Mouse (Mus musculus): ENCODE measurements around the gene Polq.

Polq gene

DNA sequence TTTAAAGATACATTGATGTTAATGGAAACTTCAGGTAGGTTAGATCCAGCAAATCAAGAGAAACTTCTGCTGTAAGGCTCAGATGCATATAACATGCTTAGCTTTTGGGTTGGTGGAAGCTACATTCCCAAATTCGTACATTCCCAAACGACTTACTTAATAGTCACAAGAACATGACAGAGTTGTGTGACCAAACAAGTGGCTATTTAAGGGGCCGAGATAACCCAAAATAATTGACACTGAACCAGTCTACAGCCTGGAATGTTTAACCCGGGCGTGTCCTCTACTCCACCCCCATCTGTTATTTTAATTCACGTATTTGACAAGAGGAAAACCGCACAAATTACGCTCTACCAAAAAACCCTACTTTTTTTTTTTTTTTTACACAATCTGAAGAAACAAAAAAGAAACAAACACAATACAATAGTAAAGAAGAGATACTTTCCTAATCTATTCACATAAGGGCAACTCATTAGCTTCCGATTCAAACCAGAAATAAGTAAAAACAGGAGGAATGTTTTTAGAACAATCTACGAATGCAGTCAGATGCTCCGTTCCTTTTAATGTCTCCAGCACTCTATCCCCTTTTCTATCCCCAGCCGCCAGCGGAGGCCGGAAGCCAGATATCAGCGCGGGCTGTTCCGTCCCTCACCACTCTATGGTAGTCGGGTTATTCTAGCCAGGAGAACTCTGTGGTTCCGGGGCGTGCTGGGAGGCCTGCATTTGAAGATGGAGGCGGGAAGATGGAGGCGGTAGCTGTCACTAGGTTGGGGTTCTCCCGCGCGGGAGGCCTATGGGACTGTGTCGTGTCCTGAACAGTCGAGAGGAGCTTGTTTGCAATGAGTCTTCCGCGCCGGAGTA, at the start of gene Polq:
Polq (plus strand) TSS at position 726 of the 861 bp plus-strand sequence.
- DNase-seq, result peak; percentile 89

- DNase-seq, result no peak
Observed at GRCm38 (mm10) chr16:36963415-36963814, 48.2 kb upstream of the Polq start.

DNA sequence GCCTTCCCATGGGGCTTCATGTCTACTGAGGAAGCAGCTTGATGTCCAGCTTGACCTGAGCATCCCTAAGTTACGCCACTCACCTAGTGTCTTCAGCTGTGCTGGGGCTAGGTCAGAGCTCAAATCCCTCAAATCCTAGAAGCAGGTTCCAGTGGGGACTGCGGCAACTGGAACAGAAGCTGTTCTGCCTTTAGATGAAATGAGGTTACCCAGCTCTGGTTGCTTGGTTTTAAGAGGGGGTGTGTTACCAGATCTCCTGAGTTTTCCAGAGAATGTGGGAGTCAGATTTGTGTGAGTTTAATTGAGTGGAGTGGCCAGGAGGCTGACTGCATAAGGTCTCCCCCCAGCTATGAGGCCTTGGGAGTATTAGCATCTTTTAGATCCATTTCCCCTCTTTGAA, 32.5 kb upstream of the Polq start:
- DNase-seq, result no peak

DNA sequence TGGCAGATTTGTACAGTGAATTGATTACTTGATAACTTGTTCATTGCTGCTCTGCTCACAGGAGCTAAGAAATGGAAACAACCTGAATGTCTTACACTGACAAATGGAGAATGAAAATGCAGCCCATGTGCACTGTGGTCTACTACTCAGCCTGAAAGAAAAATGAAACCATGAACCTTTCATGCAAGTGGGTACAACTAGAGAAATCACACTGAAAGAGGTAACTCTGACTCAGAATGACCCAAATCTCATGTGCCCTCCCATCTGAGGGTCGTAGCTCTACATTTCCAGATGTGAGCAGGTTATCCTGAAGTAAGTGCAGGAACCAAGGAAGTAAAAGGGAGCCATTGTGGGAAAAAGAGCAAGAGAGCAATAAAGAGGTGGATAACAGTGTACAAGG, 27.8 kb upstream of the Polq start:
- DNase-seq, result no peak

GRCm38 (mm10) chr16:36985636-36986042, 25.9 kb upstream of the Polq start:
- DNase-seq, result no peak

DNA sequence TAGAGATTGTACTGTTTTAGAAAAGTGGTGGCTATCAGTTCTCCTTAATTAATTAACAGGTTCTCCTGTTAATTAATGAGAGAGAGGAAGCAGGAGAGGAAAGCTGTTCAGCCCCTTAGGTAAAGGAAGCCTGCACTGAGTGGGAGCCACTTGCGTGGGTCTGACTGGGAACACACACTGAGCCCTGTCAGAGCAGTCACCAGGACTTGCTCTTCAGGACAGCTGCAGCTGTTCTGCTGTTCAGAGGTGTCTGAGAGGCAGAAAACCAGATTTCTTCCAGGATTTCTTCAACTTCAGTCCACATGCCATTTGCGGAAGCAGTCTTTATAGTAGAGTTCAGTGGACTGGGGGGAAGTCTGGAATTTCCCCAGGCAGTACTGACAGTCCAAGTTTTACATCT, 24.2 kb upstream of the Polq start:
- DNase-seq, result no peak

DNA sequence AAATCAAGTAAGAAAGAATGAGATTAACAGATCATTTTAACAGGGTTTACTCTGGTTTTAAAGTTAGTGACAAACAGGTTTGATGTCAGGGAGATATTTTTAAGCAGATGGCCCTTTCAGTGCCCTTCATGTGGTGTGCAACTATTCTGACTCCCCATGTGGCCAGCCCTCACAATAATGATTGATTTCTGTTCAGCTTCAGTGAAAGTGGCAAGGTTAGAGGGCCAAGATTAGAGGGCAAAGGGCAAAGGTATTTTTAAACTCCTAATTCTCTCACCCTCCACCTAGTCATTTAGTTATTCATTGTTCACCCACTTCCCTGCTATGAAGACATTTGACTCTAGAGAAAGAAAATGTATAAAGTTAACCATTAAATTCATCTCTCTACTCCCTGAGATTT, 23.5 kb upstream of the Polq start:
- DNase-seq, result no peak

DNA sequence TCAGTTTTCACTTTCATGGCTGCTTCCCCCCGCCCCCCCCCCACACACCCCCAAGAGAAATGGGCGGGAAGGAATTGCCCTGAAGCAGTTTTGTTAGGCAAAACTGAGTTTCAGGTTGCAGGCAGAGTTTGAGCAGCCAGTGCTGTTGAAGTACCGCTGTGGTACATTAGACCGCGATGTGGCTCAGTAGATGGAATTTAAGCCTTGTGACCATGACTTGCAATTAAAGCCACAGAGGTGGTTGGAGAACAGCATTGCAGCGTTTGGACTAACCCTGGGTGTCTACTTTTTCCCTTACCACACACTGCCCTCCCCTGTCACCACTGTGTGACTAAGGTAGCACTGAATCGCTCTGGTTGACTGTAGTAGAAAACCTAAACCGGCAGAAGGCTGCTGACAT, 22.1 kb upstream of the Polq start:
- DNase-seq, result no peak

DNA sequence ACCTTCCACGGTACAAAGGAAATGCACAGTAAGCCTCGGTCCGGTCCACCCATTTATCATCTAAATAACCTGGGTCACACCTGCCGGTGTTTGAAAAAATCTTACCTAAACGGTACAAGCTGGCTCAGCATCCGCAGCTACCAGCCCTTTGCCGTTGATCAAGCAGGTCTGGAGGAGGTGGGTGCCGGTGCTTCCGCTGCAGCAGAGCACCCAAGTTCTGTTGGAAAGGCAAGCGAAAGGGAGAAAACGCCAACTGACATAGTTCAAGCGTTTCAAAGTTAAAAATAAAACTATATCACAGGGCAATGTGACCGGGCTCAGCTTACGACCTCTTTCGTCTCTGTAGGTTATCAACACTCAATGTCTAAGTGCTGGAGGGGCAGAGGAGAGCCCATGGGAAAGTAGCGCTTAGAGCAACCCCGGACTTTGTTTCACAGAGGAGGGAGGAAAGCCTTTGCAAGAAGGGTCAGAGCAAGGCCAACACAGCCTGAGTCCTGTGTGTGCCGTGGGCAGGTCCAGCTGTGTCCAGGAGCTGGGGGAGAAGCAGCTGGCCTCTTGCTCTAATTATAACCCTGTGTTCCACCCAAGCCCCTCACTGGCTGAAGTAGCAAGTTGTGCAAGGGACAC, 21.5 kb upstream of the Polq start, which contains the start of gene Fbxo40:
Fbxo40 (minus strand) TSS at position 469 of the 627 bp plus-strand sequence.
- DNase-seq, result no peak

- DNase-seq, result no peak
Observed at GRCm38 (mm10) chr16:36997650-36998049, 13.9 kb upstream of the Polq start.

- peak; percentile 75 for DNase-seq
Observed at GRCm38 (mm10) chr16:36999366-36999972, 12.1 kb upstream of the Polq start.

GRCm38 (mm10) chr16:37009262-37009661, 2.3 kb upstream of the Polq start:
- DNase-seq, result no peak

DNA sequence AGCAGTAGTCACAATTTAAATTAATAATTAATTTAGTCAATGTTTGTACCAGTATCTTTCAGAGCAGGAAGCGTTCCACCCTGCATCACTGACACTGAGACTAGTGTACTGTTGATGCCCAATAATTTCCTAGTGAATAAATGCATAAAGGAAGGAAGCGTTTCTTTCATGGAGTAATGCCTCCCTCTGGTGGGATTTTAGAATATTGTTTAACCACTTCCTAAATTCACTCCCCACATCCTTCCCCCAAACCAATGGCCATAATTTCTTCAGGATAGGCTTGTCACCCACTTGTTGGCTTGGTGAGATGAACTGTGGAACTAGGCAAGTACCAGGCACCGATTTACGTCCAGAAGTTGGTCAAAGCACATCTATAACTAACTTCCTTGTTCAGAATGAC, 1.2 kb upstream of the Polq start:
- DNase-seq, result peak; percentile 17

GRCm38 (mm10) chr16:37011922-37012289, 320 bp downstream of the Polq start:
- no peak for DNase-seq

DNA sequence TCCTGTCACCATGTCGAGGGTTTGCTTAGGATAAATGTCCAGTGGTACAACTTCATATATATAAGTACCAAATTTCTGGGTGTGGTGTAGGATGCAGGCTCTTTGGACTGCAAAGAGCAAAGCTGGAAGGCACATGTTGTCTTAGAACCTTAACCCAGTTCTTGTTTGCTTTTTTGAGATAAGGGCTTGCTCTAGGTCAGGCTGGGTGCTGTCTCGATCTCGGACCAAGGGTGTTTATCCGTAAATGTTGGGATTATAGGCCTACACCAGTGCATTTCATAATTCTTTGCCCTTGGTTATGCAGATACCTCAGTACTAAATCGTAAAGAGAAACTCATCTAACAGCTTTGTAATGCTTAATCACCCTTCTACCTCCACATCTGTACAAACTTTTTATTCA, 750 bp downstream of the Polq start:
- DNase-seq, result no peak

GRCm38 (mm10) chr16:37027581-37027980, 16.0 kb downstream of the Polq start:
- DNase-seq, result no peak

GRCm38 (mm10) chr16:37031996-37032395, 20.4 kb downstream of the Polq start:
- no peak for DNase-seq

GRCm38 (mm10) chr16:37034751-37035150, 23.2 kb downstream of the Polq start:
- DNase-seq, result no peak

DNA sequence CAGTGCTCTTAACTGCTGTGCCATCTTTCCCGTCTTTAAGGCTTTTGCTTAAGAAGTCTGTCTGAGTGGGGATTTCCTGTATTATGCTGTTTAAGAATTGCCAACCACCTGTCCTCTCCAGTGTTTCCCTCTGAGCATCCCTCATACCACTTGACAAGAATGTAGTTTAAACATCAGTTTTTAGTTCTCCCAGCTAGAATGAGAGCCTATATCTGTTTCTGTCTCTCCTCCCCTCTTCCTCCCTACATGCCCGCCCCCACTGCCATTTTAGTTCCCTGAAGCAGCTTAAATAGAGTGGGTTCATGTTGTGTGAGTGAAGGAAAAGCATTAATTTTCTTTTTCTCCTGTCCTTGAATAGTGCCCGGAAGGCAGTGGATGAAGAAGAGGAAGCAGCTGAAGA, 48.0 kb downstream of the Polq start:
- DNase-seq, result no peak

- DNase-seq, result peak; percentile 9
Observed at GRCm38 (mm10) chr16:37061261-37061660, 49.7 kb downstream of the Polq start.

DNA sequence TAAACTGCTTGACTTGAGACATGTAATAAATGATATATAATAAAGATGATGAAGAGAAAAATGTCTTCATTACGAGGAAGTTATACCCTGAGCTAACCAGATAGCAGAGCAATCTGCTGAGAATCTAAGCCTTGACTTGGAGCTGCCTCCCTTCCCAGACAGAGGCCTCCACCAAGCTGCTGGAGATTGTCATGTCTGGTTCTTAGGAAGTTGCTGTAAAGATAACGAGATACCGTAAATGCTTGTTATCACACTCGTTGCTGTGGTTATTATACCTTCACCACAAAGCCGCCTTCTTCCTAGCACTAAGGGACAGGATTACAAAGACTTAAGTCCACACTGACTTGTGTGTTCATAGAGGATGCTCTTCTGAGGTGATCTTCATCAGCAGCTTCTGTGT, 60.8 kb downstream of the Polq start:
- DNase-seq, result no peak

GRCm38 (mm10) chr16:37089648-37090047, 78.1 kb downstream of the Polq start:
- DNase-seq, result no peak

DNA sequence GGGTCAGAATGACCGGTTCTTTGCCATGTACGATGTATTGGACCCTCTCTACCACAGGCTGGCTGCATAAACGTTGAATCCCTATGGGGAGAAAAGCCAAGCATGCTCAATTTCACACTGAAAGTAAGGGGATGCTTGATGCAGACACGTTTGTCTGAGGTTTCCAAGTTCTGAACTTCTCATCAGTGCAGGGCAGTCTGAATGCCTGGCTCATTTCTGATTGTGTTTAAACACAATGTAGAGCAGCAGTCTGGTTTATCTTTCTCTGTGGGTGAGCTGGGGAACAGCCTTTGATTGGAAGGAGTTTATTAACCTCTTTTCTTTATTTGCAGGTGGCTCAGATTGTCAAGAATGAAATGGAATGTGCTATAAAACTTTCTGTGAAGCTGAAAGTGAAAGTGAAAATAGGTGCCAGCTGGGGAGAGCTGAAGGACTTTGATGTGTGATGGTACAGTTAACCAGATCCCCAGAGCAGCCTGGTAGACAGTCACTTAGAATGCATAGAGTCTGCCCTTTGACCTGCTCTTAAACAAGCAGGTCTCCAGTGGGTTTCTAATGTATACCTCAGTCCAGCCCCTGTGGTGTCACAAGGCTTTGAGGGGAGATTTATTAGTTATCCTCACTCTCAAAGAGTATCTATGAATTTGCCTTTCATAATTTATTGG, 82.7 kb downstream of the Polq start:
- DNase-seq, result no peak

All from cerebellum, adult 11-12 months (tissue).